Mouse (Mus musculus) heart, postnatal 14 days (tissue): Measurements from ENCODE around the gene Vegfa. TPM values are rescaled to one million over a fixed set of nuclear protein-coding genes. Genes with fewer than 3 reads are reported as not detected.

Experiments
- DNase-seq, 2 experiments: peaks; one replicate each; pipeline ENCODE4 v3.0.0; 2021 to 2022
- intact Hi-C: fragments of 180-260 bp; cut with DNase I; formaldehyde crosslinking; loops from one replicate; pipeline ENCODE4 v1.15.1; 2025
- long read RNA-seq, 2 experiments: library from polyadenylated mRNA; stranded (forward); transcript quantifications; one replicate each; pipeline ENCODE4 v2.0.0; 2021
- total RNA-seq, 2 experiments: library from RNA; stranded (reverse); gene quantifications; 2 replicates each; pipeline ENCODE4 v1.2.3; 2021

The Vegfa gene
- 100 to 1,000 TPM; 275 TPM for total RNA-seq
- long read RNA-seq, experiment 1, transcript Vegfa-201 (6 exons, 2,765 nt): minor isoform, 8 of 270 reads
- long read RNA-seq, experiment 1, transcript Vegfa-202 (7 exons, 3,451 nt): major isoform, 108 of 270 reads
- long read RNA-seq, experiment 1, transcript Vegfa-208 (2 exons, 550 nt): minor isoform, 7 of 270 reads
- long read RNA-seq, experiment 1, transcript Vegfa-207 (8 exons, 1,973 nt): minor isoform, 89 of 270 reads
- long read RNA-seq, experiment 1, partial matches to known transcripts: 5 of 270 reads
- long read RNA-seq, experiment 1, other reads (novel, unspliced or antisense): 45 of 270 reads
- long read RNA-seq, experiment 2, transcript Vegfa-201 (6 exons, 2,765 nt): minor isoform, 7 of 187 reads
- long read RNA-seq, experiment 2, transcript Vegfa-202 (7 exons, 3,451 nt): minor isoform, 57 of 187 reads
- long read RNA-seq, experiment 2, transcript Vegfa-205 (4 exons, 874 nt): minor isoform, 6 of 187 reads
- long read RNA-seq, experiment 2, transcript Vegfa-207 (8 exons, 1,973 nt): major isoform, 74 of 187 reads
- long read RNA-seq, experiment 2, partial matches to known transcripts: 7 of 187 reads
- long read RNA-seq, experiment 2, other reads (novel, unspliced or antisense): 33 of 187 reads

DNA sequence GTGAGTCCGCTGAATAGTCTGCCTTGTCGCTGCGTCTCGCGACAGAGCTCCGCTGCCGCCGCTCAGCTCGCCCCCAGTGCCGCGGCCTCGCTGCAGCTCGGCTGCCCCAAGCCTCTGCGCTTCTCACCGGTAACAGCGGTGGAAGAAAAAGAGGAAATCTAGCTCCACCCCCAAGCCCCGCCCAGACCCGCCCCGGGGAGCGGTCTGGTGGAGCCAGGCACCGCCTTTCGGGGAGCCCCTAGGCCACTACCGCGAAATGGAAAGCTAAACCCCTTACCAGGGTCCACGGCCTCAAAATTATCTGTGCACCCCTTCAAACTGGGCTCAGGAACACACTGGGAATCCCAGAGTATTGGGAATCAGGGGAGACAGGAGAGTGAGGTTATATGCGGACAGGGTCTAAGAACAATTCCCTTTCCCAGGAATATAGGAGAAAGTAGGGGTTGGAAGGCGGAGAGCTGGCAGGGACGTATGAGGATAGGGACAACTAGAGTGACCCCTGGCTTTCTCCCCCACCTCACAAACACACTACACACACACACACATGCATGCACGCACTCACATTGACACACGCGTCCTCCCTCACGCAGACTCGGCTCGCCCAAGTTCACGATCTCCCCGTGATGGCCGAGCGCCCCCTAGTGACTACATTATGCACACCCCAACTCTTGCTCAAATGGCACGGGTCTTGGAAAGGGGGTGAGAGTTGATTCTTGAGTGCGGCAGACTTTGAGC lies at the start of gene Vegfa:
Vegfa (minus strand) TSS at position 113 of the 735 bp plus-strand sequence.
- intact Hi-C loops: loop anchor here (1.0 to 5.0 kb wide), 3 partner anchors 75 to 297 kb away; no protein-coding TSS in a partner anchor
- DNase-seq: peak; percentile 92 to 96

GRCm38 (mm10) chr17:46081657-46082056 lies 49.5 kb upstream of the Vegfa start:
- intact Hi-C loops: no loop called here
- DNase-seq: peak; percentile 77 to 78

GRCm38 (mm10) chr17:46081042-46081441 lies 48.9 kb upstream of the Vegfa start:
- DNase-seq: no peak
- intact Hi-C loops: no loop called here

GRCm38 (mm10) chr17:46080388-46080787 lies 48.2 kb upstream of the Vegfa start:
- intact Hi-C loops: no loop called here
- no peak for DNase-seq

- intact Hi-C loops: no loop called here
- no peak for DNase-seq
These were observed 46.9 kb upstream of the Vegfa start for GRCm38 (mm10) chr17:46079037-46079436.

DNA sequence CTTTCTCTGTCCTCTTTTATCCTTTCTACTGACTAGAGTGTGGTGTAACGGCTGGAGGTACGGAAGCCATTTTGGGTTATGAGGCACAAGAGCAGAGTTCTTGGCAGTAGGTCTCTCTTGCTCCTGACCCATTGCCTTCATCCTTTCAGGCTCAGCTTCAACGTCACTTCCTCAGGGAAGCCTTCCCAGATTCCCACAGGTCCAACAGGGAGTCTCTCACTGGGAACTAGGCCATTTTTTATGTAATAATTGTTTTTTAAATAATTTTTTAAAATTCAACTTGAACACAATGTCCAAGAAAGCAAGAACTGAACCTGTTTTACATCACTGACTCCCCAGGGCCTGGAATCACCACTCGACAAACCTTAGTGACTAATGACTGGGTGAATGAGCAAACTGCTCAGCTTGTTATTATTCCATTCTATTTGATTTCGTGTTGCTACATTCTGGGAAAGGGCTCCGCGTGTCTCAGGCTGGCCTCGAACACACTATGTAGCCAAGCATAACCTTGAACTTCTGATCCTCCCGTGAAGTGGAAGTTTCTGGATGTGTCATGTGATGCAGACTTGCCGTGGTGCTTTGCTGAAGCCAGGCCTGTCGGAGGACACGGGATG lies 45.9 kb upstream of the Vegfa start:
- intact Hi-C loops: no loop called here
- no peak for DNase-seq

GRCm38 (mm10) chr17:46076260-46076551 lies 44.0 kb upstream of the Vegfa start:
- no peak for DNase-seq
- intact Hi-C loops: no loop called here

DNA sequence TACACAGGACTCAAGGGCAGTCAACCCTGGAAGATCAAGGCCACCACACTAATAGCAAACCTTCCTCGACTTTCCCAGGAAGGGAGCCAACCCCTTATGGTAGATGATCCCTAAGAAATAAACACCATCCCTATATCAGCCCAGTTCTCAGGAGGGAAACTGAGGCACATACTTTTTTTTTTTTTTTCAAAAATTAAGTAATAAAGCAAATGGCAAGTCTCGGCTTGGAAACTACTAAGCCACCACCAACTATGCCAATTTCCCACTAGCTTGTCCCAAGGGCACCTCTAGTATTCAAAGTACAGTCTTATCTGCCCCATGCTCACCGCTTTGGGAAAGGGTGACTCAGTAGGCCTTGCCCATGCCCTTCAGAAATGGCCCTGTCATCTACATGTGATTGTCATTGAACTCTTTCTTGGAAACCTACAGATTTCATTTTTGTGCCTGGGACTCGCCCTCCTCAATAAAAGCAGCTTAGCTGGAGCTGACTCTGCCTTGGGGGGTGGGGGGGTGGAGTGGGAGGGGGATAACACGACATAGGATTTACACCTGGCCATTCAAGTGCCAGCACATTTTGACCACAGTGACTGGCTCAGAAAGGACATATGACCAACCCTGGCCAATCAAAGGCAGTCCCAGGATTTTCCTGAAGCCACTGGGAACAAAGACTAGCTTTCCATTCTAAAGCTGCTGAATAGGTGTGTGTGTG lies 43.5 kb upstream of the Vegfa start:
- intact Hi-C loops: no loop called here
- DNase-seq: no peak

GRCm38 (mm10) chr17:46075116-46075485 lies 42.9 kb upstream of the Vegfa start:
- DNase-seq: peak; percentile 21 to 36
- intact Hi-C loops: no loop called here

DNA sequence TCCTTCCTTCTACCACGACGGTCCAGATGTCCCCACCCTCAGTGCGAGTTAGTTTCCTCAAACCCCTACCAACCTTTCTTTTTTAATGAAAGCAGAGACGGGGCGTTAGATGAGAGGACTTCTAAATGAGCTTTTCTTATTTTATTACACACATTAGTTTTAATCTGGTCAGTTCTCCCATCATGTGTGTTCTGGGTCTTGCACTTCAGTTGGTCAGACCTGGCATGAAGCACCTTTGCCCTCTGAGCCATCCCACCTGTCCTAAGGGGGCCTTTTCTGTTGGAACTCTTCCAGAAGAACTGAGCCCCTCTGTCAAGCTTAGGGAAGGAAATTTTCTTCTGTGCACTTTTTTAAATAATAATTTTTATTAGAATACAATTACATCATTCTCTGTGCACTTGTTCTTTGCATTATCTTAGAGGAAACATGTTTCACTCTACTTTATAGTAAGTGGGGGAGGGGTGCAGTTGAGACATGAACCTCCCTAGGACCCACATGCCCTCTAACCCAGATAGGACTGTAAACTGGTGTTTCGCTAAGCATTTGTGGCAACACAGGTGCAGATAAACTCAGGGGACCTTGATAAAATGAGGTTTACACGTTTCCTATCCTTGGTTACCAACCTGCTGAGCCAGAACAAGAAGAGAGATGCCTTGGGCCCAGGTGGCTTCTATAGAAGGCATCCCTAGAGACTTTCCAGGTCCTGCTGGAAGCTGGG lies 42.4 kb upstream of the Vegfa start:
- DNase-seq: no peak
- intact Hi-C loops: no loop called here

DNA sequence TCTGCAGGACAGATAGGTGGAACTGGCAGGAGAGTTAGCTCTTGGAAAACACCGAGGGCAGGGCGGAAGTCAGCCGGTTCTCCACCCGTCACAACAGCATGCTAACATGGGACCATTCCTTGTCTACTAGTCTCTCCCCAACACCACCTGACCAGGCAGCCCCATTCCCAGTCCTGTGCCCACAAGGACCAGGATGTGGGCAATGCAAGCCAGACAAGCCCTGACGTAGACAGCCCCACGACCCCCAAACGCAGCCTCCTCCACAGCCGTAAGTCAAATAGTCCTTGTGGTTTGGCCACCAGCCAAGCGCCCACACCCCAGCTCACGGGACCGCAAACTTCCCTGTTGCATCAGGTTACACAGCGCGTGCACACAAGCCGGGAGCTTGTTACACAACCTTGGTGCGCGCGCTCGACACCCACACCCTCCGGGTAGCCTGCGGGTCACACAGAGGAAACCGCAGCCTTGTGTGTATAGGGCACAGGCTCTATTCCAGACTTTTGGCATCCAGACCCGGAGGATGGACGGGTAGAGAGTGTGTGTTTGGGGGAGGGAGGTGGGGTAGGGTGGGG lies 41.6 kb upstream of the Vegfa start:
- intact Hi-C loops: no loop called here
- DNase-seq: peak; percentile 72

DNA sequence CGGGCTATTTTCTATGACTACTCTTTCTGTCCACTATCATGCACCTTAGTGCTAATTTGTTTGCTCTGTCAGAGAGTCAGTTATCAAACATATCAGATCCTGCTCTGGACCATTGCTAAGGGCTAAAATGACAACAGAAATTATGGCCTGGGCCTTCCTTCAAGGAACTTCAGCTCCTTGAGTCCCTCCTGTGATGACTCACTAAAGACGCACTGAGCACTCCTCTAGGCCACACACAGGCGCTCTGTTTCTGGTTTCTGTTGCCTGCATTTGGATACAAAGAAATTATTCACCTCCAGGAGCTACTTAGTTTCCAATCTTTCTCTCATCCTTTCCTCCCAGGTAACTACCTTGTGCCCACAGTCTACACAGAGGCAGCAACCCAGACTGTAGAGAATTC lies 39.4 kb upstream of the Vegfa start:
- no peak for DNase-seq

GRCm38 (mm10) chr17:46070046-46070445 lies 37.9 kb upstream of the Vegfa start:
- DNase-seq: no peak
- intact Hi-C loops: no loop called here

More for the DNA sequence above, 39.4 kb upstream of the Vegfa start:
- intact Hi-C loops: no loop called here

GRCm38 (mm10) chr17:46063974-46064312 lies 31.8 kb upstream of the Vegfa start:
- DNase-seq: no peak
- intact Hi-C loops: no loop called here

- peak; percentile 53 to 72 for DNase-seq
- intact Hi-C loops: no loop called here
These were observed 31.3 kb upstream of the Vegfa start for GRCm38 (mm10) chr17:46063283-46063973.

DNA sequence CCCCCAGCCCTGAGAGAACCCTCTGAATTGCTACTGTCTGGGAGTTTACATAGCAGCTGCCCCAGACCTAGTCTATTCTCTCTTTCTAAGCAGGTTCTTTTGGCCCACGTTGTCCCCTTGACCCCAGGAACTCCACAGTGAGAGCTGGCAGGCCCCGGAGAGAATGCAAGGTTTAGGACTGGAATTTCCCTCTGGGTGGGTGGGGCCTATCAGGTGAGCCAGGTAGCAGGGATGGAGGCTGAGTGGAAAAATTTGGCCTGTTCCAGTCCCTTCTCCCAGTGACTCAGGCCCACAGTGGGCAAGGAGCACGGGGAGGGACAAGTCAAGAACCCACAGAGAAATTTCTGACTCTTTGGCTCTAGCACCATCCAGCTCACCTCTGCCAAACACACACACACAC lies 28.1 kb upstream of the Vegfa start:
- DNase-seq: no peak
- intact Hi-C loops: no loop called here

- no peak for DNase-seq
- intact Hi-C loops: no loop called here
These were observed 27.2 kb upstream of the Vegfa start for GRCm38 (mm10) chr17:46059226-46059825.

- no peak for DNase-seq
- intact Hi-C loops: no loop called here
These were observed 24.1 kb upstream of the Vegfa start for GRCm38 (mm10) chr17:46056288-46056687.

GRCm38 (mm10) chr17:46055736-46056135 lies 23.6 kb upstream of the Vegfa start:
- intact Hi-C loops: no loop called here
- no peak for DNase-seq
